Mouse (Mus musculus) midbrain, embryonic 12.5 days (tissue): Measurements from ENCODE around the gene Cyp8b1. TPM values are rescaled to one million over a fixed set of nuclear protein-coding genes. Genes with fewer than 3 reads are reported as not detected.

Experiments
- ATAC-seq: fragments of 200-750 bp; cut with Nextera tagmentation; 2 replicates; pipeline ENCODE4 v1.8.0; 2017; ENCODE audit warnings: low read depth, moderate TSS enrichment, moderate library complexity; ENCODE audit not compliant: low FRiP score
- H3K27ac ChIP-seq: fragments of 300-500 bp; sonication (generic); replicated peaks from 2 replicates; pipeline ENCODE4 v1.5.1; 2016; ENCODE audit warnings: mild to moderate bottlenecking
- H3K27me3 ChIP-seq: fragments of 300-500 bp; sonication (generic); 2 replicates; pipeline ENCODE4 v1.6.1; 2016; ENCODE audit warnings: mild to moderate bottlenecking
- H3K36me3 ChIP-seq: fragments of 300-500 bp; sonication (generic); 2 replicates; pipeline ENCODE4 v1.6.1; 2016
- H3K4me1 ChIP-seq: fragments of 300-500 bp; sonication (generic); 2 replicates; pipeline ENCODE4 v1.6.1; 2016
- H3K4me2 ChIP-seq: fragments of 300-500 bp; sonication (generic); replicated peaks from 2 replicates; pipeline ENCODE4 v1.6.1; 2016; ENCODE audit warnings: mild to moderate bottlenecking, moderate library complexity
- H3K4me3 ChIP-seq: fragments of 300-500 bp; sonication (generic); 2 replicates; pipeline ENCODE4 v1.5.1; 2016; ENCODE audit warnings: mild to moderate bottlenecking
- H3K9ac ChIP-seq: fragments of 300-500 bp; sonication (generic); replicated peaks from 2 replicates; pipeline ENCODE4 v1.6.1; 2016; ENCODE audit warnings: mild to moderate bottlenecking, moderate library complexity
- H3K9me3 ChIP-seq: fragments of 300-500 bp; sonication (generic); 2 replicates; pipeline ENCODE4 v1.6.1; 2016; ENCODE audit warnings: mild to moderate bottlenecking
- WGBS: fragments of 180-500 bp; shearing (Covaris S2); methylation state at CpG from one replicate; pipeline ENCODE4 v1.1.7; 2016; 5-methylcytosine and 5-hydroxymethylcytosine counted together
- polyA plus RNA-seq: library from polyadenylated mRNA; unstranded; fragments of >200 nt; fragmentation: Nextera tagmentation; extraction: Ambion mirVana; gene quantifications from 2 replicates; pipeline ENCODE4 v1.2.1, GENCODE M21; 2016

The Cyp8b1 gene
- polyA plus RNA-seq, 1 experiment from 2014 or later = not detected

GRCm38 (mm10) chr9:121912786-121913185 is 3.3 kb downstream of the Cyp8b1 start:
- Histone ChIP-seq H3K4me1 (no peaks in the 10 kb centered on the region), H3K27me3 (peaks cover 6% of the 10 kb centered on the region; the same call in 1 of the 2 replicates), H3K9me3 (no peaks in the 10 kb centered on the region), H3K9ac (no peak overlapping the region), H3K36me3 (no peaks in the 10 kb centered on the region), H3K4me3 (no peak overlapping the region), H3K27ac (no peak overlapping the region), H3K4me2 (no peak overlapping the region)
- no peak for ATAC-seq
- 85% methylated on average over 4 of the region's 4 CpGs for WGBS

DNA sequence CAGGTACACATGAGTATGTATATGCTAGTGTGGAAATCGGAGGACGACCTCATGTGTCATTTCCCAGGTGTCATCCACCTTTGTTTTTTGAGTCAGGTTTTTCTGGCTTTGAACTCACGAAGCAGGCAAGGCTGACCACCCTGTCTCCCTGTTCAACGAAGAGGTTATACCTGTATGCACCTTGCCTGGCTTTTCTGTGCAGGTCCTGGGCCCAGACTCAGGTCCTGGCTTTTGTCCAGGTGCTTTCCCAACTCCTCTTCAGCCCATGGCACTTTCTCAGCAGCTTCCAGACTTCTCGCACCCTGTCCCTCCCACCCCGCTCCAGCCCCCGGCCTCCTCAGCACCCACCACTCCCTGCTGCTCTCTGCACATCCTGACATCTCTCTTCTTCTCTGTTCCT is 4.9 kb downstream of the Cyp8b1 start:
- Histone ChIP-seq H3K4me2 (no peak overlapping the region), H3K27me3 (peaks cover 6% of the 10 kb centered on the region; the same call in 1 of the 2 replicates), H3K4me1 (no peaks in the 10 kb centered on the region), H3K27ac (no peak overlapping the region), H3K9me3 (no peaks in the 10 kb centered on the region), H3K4me3 (no peak overlapping the region), H3K36me3 (no peaks in the 10 kb centered on the region), H3K9ac (no peak overlapping the region)
- no peak for ATAC-seq
- 92% methylated on average over 7 of the region's 7 CpGs for WGBS

DNA sequence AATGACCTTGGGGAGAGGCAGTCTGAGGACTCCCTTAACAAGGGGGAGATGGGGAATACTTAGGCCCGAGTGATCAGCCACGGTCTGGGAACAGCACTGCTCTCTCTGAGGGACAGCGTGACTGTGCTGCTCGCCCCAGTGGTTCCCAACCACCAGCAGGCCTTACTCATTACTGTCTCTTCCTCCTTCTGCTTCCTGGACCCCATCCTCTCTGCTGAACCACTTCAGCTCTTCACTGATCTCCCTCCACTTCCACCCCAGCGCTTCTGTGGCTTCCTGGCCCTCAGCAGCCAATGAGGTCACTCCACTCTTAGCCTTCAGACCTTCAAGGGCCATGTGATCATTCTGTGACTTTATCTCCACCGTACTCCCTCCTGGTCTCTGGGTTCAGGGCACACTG is 6.5 kb downstream of the Cyp8b1 start:
- no peak for ATAC-seq
- 0 out of 2 replicates have a peak, but pooled peaks cover 6% of the 10 kb centered on the region for H3K27me3 ChIP-seq
- H3K9me3 ChIP-seq = no peaks in the 10 kb centered on the region
- H3K4me3 ChIP-seq = no peak overlapping the region
- no peak overlapping the region for H3K4me2 ChIP-seq
- no peaks in the 10 kb centered on the region for H3K4me1 ChIP-seq
- 83% methylated on average over 6 of the region's 6 CpGs for WGBS
- H3K27ac ChIP-seq = no peak overlapping the region
- H3K36me3 ChIP-seq = no peaks in the 10 kb centered on the region
- H3K9ac ChIP-seq = no peak overlapping the region

GRCm38 (mm10) chr9:121908321-121908720 is 7.8 kb downstream of the Cyp8b1 start:
- 94% methylated on average over 17 of the region's 17 CpGs for WGBS
- H3K4me1 ChIP-seq = no peaks in the 10 kb centered on the region
- no peak overlapping the region for H3K4me2 ChIP-seq
- H3K36me3 ChIP-seq = no peaks in the 10 kb centered on the region
- H3K27ac ChIP-seq = no peak overlapping the region
- no peak for ATAC-seq
- no peaks in the 10 kb centered on the region for H3K9me3 ChIP-seq
- no peak overlapping the region for H3K9ac ChIP-seq
- H3K27me3 ChIP-seq = 0 out of 2 replicates have a peak, but pooled peaks cover 6% of the 10 kb centered on the region
- no peak overlapping the region for H3K4me3 ChIP-seq

DNA sequence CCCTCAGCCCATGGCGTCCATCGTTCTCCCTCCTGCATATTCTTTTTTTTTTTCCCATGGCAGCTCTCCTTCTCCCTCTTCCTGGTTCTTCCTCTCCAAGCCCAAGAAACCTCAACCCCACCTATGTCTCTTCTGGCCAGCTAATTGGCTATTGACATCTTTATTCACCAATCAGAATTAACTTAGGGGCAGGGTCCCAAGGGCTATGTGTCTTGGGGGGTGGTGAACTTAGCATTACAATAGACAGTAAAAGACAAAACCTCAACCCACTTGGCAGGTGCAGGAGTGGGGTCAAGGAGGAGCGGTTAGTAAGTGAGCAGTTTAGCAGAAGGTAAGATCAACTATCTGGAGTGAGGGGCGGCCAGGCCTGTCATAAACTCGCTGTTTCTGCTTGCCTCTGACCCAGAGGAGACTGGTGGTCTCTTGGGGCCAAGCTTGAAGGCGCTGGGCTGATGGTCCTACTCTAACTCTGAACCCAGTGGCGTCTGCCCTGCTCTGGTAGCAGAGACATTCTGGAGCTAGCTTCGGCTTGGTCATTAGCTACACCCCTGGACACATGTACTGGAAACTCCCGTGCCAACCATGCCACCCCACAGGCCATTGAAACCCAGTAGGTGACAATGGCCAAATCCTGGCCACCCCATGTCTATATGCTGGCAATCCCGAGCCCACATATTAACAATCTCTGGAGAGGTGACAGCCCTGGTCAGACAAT is 8.6 kb downstream of the Cyp8b1 start:
- 0 out of 2 replicates have a peak, but pooled peaks cover 6% of the 10 kb centered on the region for H3K27me3 ChIP-seq
- no peak overlapping the region for H3K9ac ChIP-seq
- no peak overlapping the region for H3K4me3 ChIP-seq
- WGBS = 76% methylated on average over 10 of the region's 10 CpGs
- no peak overlapping the region for H3K27ac ChIP-seq
- no peak for ATAC-seq
- no peaks in the 10 kb centered on the region for H3K36me3 ChIP-seq
- H3K4me1 ChIP-seq = no peaks in the 10 kb centered on the region
- no peaks in the 10 kb centered on the region for H3K9me3 ChIP-seq
- H3K4me2 ChIP-seq = no peak overlapping the region

DNA sequence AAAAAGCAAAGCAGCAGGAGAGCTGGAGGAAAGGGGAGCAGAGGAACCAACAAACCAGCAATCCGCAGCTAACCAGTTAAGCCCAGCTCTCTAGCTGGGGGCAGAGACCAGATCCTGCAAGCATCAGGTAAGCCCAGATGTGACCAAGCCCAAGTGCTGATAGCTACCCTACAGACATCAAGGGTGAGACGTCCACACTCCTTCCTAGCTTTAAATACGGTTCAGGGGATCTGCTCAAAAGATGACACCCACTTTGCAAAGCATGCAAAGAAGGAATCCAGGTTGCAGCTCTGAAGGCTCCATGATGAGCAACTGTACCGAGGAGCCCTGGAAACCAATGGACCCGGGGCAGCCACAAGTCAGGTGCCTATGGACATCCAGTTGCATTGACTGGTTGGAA is 9.6 kb downstream of the Cyp8b1 start:
- no peak overlapping the region for H3K4me2 ChIP-seq
- H3K27ac ChIP-seq = no peak overlapping the region
- H3K9ac ChIP-seq = no peak overlapping the region
- H3K27me3 ChIP-seq = no peaks in the 10 kb centered on the region
- no peaks in the 10 kb centered on the region for H3K4me1 ChIP-seq
- H3K36me3 ChIP-seq = no peaks in the 10 kb centered on the region
- no peaks in the 10 kb centered on the region for H3K9me3 ChIP-seq
- no peak overlapping the region for H3K4me3 ChIP-seq
- WGBS = 84% methylated on average over 5 of the region's 5 CpGs
- no peak for ATAC-seq

DNA sequence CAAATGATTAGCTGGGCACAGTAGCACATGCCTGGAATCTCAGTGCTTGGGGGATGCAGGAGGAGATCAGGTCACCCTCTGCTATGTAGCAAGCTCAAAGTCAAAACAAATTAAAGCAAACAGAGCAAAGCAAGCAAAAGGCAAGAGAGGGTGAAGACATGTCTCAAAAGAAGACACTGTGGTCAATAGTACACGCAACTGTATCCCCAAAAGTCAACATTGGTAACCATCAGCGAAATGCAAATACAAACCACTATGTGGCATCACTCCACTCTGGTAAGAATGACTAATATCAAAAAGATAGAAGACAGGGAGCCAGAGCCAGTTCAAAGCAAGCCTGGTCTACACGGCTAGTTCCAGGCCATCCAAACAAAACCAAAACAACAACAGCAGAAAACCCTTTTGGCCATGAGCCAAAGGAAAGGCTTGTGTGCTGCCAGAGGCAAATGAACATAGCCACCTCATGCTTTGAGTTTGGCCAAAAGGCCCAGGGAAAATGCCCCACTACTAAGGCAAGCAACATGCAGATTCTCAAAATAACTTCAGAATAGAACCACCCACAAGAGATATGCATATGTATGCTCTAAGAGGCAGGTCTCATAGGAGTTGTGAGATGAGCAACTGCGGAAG is 10.4 kb downstream of the Cyp8b1 start:
- Histone ChIP-seq H3K9ac (no peak overlapping the region), H3K27me3 (no peaks in the 10 kb centered on the region), H3K4me2 (no peak overlapping the region), H3K36me3 (no peaks in the 10 kb centered on the region), H3K4me3 (no peak overlapping the region), H3K27ac (no peak overlapping the region), H3K4me1 (no peaks in the 10 kb centered on the region), H3K9me3 (no peaks in the 10 kb centered on the region)
- WGBS = 89% methylated on average over 4 of the region's 4 CpGs
- ATAC-seq = no peak

DNA sequence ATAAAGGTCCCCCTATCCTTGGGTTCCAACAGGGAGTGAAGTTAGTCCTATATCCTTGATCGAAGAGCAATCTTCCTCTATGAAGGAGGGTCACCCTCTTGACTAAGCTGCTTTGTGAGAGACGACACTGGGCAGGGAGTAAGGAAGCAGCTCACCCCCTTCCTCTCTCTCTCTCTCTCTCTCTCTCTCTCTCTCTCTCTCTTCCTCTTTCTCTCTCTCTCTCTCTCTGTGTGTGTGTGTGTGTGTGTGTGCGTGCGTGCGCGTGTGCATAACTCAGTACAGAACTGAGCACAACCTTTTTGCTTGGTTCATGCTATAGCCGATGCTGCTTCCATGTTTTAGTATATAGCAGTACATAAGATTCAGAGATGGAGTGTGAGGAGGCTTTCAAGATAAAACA is 11.2 kb downstream of the Cyp8b1 start:
- Histone ChIP-seq H3K4me2 (no peak overlapping the region), H3K9ac (no peak overlapping the region), H3K36me3 (no peaks in the 10 kb centered on the region), H3K27ac (no peak overlapping the region), H3K4me3 (no peak overlapping the region), H3K9me3 (no peaks in the 10 kb centered on the region), H3K4me1 (no peaks in the 10 kb centered on the region), H3K27me3 (no peaks in the 10 kb centered on the region)
- WGBS = 92% methylated on average over 7 of the region's 7 CpGs
- ATAC-seq = no peak

- 84% methylated on average over 4 of the region's 4 CpGs for WGBS
- Histone ChIP-seq H3K36me3 (no peaks in the 10 kb centered on the region), H3K4me3 (no peak overlapping the region), H3K27me3 (no peaks in the 10 kb centered on the region), H3K9me3 (no peaks in the 10 kb centered on the region), H3K4me2 (no peak overlapping the region), H3K27ac (no peak overlapping the region), H3K4me1 (no peaks in the 10 kb centered on the region), H3K9ac (no peak overlapping the region)
- ATAC-seq = no peak
Observed at GRCm38 (mm10) chr9:121904319-121904718, 11.8 kb downstream of the Cyp8b1 start.

GRCm38 (mm10) chr9:121903476-121904305 is 12.4 kb downstream of the Cyp8b1 start:
- no peak for ATAC-seq
- Histone ChIP-seq H3K9me3 (no peaks in the 10 kb centered on the region), H3K4me3 (no peak overlapping the region), H3K36me3 (no peaks in the 10 kb centered on the region), H3K4me2 (no peak overlapping the region), H3K9ac (no peak overlapping the region), H3K27me3 (no peaks in the 10 kb centered on the region), H3K4me1 (no peaks in the 10 kb centered on the region), H3K27ac (no peak overlapping the region)
- 84% methylated on average over 8 of the region's 8 CpGs for WGBS

DNA sequence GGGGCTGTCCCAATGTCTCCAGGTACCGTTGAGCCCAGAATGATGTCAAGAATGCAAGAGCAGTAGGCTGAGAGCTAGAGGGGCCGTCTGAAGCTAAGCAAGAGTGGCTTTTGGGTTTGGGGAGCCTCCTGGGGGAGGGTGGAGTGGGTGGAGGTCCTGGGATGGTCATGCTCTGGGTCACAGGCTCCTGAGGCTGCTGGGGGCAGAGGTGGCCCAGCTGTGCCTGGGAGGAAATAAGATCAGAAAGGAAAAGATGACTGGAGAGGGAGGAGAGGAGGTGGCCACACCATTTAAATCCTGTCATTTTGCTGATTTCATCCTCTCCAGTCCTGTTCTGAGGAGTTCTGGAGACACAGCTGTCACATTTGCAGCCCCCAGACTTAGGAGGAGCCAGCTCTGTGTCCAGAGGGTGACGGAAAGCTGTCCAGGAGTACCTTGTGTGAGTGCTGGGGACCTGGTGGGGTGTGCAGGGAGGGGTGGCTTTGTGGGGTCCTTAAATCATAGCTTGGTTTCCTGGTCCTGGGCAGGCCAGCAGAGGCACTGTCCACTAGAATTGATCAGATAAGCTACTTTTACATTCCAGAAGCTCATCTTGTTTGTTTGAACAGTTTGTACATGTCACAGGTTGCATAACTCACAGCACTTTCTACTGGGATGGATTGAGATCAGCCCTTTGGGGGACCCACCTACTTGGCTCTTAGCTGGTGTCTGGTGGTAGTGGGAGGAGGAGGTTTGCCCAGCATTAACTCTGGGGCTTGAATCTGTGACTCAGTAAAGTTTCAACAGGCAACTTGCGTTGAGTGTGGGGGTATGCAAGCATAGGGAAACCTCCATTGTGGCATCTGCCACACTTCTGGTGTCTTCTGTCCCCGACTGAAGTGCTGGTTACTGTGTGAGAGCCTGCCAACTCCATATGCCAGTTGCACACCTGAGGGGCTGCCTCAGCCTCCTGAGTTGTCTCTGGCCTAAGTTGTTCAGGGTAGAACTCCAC is 14.1 kb downstream of the Cyp8b1 start:
- Histone ChIP-seq H3K27ac (no peak overlapping the region), H3K27me3 (no peaks in the 10 kb centered on the region), H3K4me2 (no peak overlapping the region), H3K4me3 (no peak overlapping the region), H3K4me1 (no peaks in the 10 kb centered on the region), H3K9me3 (no peaks in the 10 kb centered on the region), H3K36me3 (no peaks in the 10 kb centered on the region), H3K9ac (no peak overlapping the region)
- no peak for ATAC-seq
- 75% methylated on average over 5 of the region's 5 CpGs for WGBS
